Mouse (Mus musculus) embryonic facial prominence, embryonic 13.5 days (tissue): ENCODE data around the gene Rad51b. TPM values are rescaled to one million over a fixed set of nuclear protein-coding genes. Genes with fewer than 3 reads are reported as not detected.

Source experiments
- ATAC-seq: fragments of 200-750 bp; cut with Nextera tagmentation; 2 replicates; pipeline ENCODE4 v1.8.0; 2017; ENCODE audit warnings: low read depth; ENCODE audit not compliant: insufficient number of reproducible peaks, insufficient read depth, low FRiP score, low TSS enrichment
- H3K27ac ChIP-seq: fragments of 300-500 bp; sonication (generic); 2 replicates; pipeline ENCODE4 v1.5.1; 2015; ENCODE audit warnings: moderate library complexity, mild to moderate bottlenecking, inconsistent platforms
- H3K27me3 ChIP-seq: fragments of 300-500 bp; sonication (generic); 2 replicates; pipeline ENCODE4 v1.6.1; 2015; ENCODE audit warnings: mild to moderate bottlenecking, inconsistent platforms
- H3K36me3 ChIP-seq: fragments of 300-500 bp; sonication (generic); 2 replicates; pipeline ENCODE4 v1.6.1; 2015; ENCODE audit warnings: mild to moderate bottlenecking, inconsistent platforms
- H3K4me1 ChIP-seq: fragments of 300-500 bp; sonication (generic); 2 replicates; pipeline ENCODE4 v1.6.1; 2015; ENCODE audit warnings: inconsistent platforms
- H3K4me2 ChIP-seq: fragments of 300-500 bp; sonication (generic); 2 replicates; pipeline ENCODE4 v1.6.1; 2015; ENCODE audit warnings: moderate library complexity, mild to moderate bottlenecking, inconsistent platforms
- H3K4me3 ChIP-seq: fragments of 300-500 bp; sonication (generic); 2 replicates; pipeline ENCODE4 v1.5.1; 2015; ENCODE audit warnings: mild to moderate bottlenecking, inconsistent platforms
- H3K9ac ChIP-seq: fragments of 300-500 bp; sonication (generic); 2 replicates; pipeline ENCODE4 v1.6.1; 2015; ENCODE audit warnings: mild to moderate bottlenecking, inconsistent platforms
- H3K9me3 ChIP-seq: fragments of 300-500 bp; sonication (generic); 2 replicates; pipeline ENCODE4 v1.6.1; 2016; ENCODE audit warnings: inconsistent platforms
- WGBS: fragments of 180-500 bp; shearing (Covaris S2); methylation state at CpG from one replicate; pipeline ENCODE4 v1.1.7; 2015; ENCODE audit warnings: mixed read lengths; 5-methylcytosine and 5-hydroxymethylcytosine counted together
- polyA plus RNA-seq: library from polyadenylated mRNA; unstranded; fragments of >200 nt; fragmentation: Nextera tagmentation; extraction: Ambion mirVana; gene quantifications from 2 replicates; pipeline ENCODE4 v1.2.1, GENCODE M21; 2015

Rad51b gene
- polyA plus RNA-seq, 1 experiment from 2014 or later, result 8.8 TPM

GRCm38 (mm10) chr12:79858336-79858735 is 561.3 kb downstream of the Rad51b start:
- 79% methylated on average over 11 of the region's 11 CpGs for WGBS
- ATAC-seq, result no peak
- peaks cover 65% of the 10 kb centered on the region for H3K4me1 ChIP-seq

GRCm38 (mm10) chr12:79859354-79860247 is 562.5 kb downstream of the Rad51b start:
- 16% methylated on average over 14 of the region's 14 CpGs for WGBS
- Histone ChIP-seq H3K4me3 (no peak overlapping the region), H3K27me3 (no peaks in the 10 kb centered on the region), H3K36me3 (no peaks in the 10 kb centered on the region), H3K9me3 (no peaks in the 10 kb centered on the region), H3K4me2 (no peak overlapping the region), H3K27ac (peak overlapping the region; percentile 73), H3K9ac (peak overlapping the region; percentile 37; the same call in 1 of the 2 replicates), H3K4me1 (peaks cover 70% of the 10 kb centered on the region)
- ATAC-seq, result no peak

More at GRCm38 (mm10) chr12:79858336-79858735, 561.3 kb downstream of the Rad51b start:
- no peaks in the 10 kb centered on the region for H3K36me3 ChIP-seq
- H3K4me3 ChIP-seq, result no peak overlapping the region
- no peaks in the 10 kb centered on the region for H3K27me3 ChIP-seq
- H3K4me2 ChIP-seq, result no peak overlapping the region
- H3K27ac ChIP-seq, result peak overlapping the region; percentile 73
- H3K9me3 ChIP-seq, result no peaks in the 10 kb centered on the region
- no peak overlapping the region for H3K9ac ChIP-seq

GRCm38 (mm10) chr12:79860248-79860555 is 563.1 kb downstream of the Rad51b start:
- Histone ChIP-seq H3K27ac (peak overlapping the region; percentile 73), H3K9ac (no peak overlapping the region), H3K4me1 (peaks cover 71% of the 10 kb centered on the region), H3K4me2 (no peak overlapping the region), H3K27me3 (no peaks in the 10 kb centered on the region), H3K9me3 (no peaks in the 10 kb centered on the region), H3K36me3 (no peaks in the 10 kb centered on the region), H3K4me3 (no peak overlapping the region)
- ATAC-seq, result no peak
- WGBS, result 68% methylated on average over 2 of the region's 2 CpGs

Other genes starting within 250 kb of the Rad51b start
- 36.5 and 37.6 TPM in 2 replicates for gene Pigh, start 207.6 kb upstream of the Rad51b start, polyA plus RNA-seq
- gene Arg2, start 166.5 kb upstream of the Rad51b start, polyA plus RNA-seq, result 4.9 and 6.1 TPM in 2 replicates
- 99.9 and 116 TPM in 2 replicates for gene Vti1b, start 124.6 kb upstream of the Rad51b start, polyA plus RNA-seq
- gene Rdh11, start 105.0 kb upstream of the Rad51b start, polyA plus RNA-seq, result 25.2 and 27.2 TPM in 2 replicates
- gene Rdh12, start 88.4 kb upstream of the Rad51b start, polyA plus RNA-seq, result 2.6 and 3.2 TPM in 2 replicates
- gene Zfyve26, start 978 bp upstream of the Rad51b start, polyA plus RNA-seq, result 15.5 and 15.6 TPM in 2 replicates